Mouse (Mus musculus) erythroblast, adult 5-6 weeks (primary cell): Measurements from ENCODE around the gene Foxa3. TPM values are rescaled to one million over a fixed set of nuclear protein-coding genes. Genes with fewer than 3 reads are reported as not detected.
"Not testable (repeated sequence)": the region's sequence is repeated elsewhere in the genome, so short reads cannot be mapped to it uniquely, and the experiment has no call there.

Experiments
- ATAC-seq: replicated peaks from 2 replicates; pipeline ENCODE4 v1.8.0; 2016; ENCODE audit warnings: moderate number of reproducible peaks, mild to moderate bottlenecking, moderate TSS enrichment, inconsistent platforms; ENCODE audit not compliant: poor library complexity, low FRiP score, severe bottlenecking
- total RNA-seq, 2 experiments: library from RNA; stranded (forward) in 1 of 2; stranded (reverse) in 1 of 2; fragments of 150-400 nt in 1 of 2; fragments of 200-764, 138-1000 nt in 1 of 2; gene quantifications; 2 replicates each; pipeline versions ENCODE4 v1.2.3 to v1.2.4; 2015 to 2017; ENCODE audit warnings: low replicate concordance in 2 of 2

The Foxa3 gene
- not detected in 2 replicates for total RNA-seq (2015; ENCODE audit: low replicate concordance)
- not detected in 2 replicates for total RNA-seq (2017; ENCODE audit: low replicate concordance)

GRCm38 (mm10) chr7:19023357-19023814 lies at the start of gene Foxa3:
Foxa3 (minus strand) TSS chr7:19023538.
- ATAC-seq = peak; percentile 32; the same call in 1 of the 2 replicates

GRCm38 (mm10) chr7:19071024-19071423 lies 47.7 kb upstream of the Foxa3 start:
- ATAC-seq = not testable (repeated sequence)

- peak; percentile 57 for ATAC-seq
Measured at GRCm38 (mm10) chr7:19069500-19069899, 46.2 kb upstream of the Foxa3 start.

GRCm38 (mm10) chr7:19068707-19069106 lies 45.4 kb upstream of the Foxa3 start:
- peak; percentile 44; the same call in 1 of the 2 replicates for ATAC-seq

- ATAC-seq = no peak
Measured at GRCm38 (mm10) chr7:19067935-19068334, 44.6 kb upstream of the Foxa3 start.

GRCm38 (mm10) chr7:19067063-19067462 lies 43.7 kb upstream of the Foxa3 start:
- ATAC-seq = no peak

GRCm38 (mm10) chr7:19065896-19066295 lies 42.6 kb upstream of the Foxa3 start:
- no peak for ATAC-seq

- no peak for ATAC-seq
Measured at GRCm38 (mm10) chr7:19057405-19057804, 34.1 kb upstream of the Foxa3 start.

- no peak for ATAC-seq
Measured at GRCm38 (mm10) chr7:19055108-19055507, 31.8 kb upstream of the Foxa3 start.

GRCm38 (mm10) chr7:19054777-19055076 lies 31.4 kb upstream of the Foxa3 start:
- ATAC-seq = no peak

GRCm38 (mm10) chr7:19054047-19054776 lies 30.9 kb upstream of the Foxa3 start, which contains the start of gene Rsph6a:
Rsph6a (plus strand) TSS chr7:19054690.
- ATAC-seq = no peak

GRCm38 (mm10) chr7:19053136-19053532 lies 29.8 kb upstream of the Foxa3 start:
- ATAC-seq = no peak

- ATAC-seq = no peak
Measured at GRCm38 (mm10) chr7:19052345-19053135, 29.2 kb upstream of the Foxa3 start.

GRCm38 (mm10) chr7:19051161-19051560 lies 27.8 kb upstream of the Foxa3 start:
- ATAC-seq = no peak

- no peak for ATAC-seq
Measured at GRCm38 (mm10) chr7:19050172-19050571, 26.8 kb upstream of the Foxa3 start.

- no peak for ATAC-seq
Measured at GRCm38 (mm10) chr7:19049252-19049651, 25.9 kb upstream of the Foxa3 start.

- no peak for ATAC-seq
Measured at GRCm38 (mm10) chr7:19048006-19048527, 24.7 kb upstream of the Foxa3 start.

GRCm38 (mm10) chr7:19046286-19047069 lies 23.1 kb upstream of the Foxa3 start:
- no peak for ATAC-seq

GRCm38 (mm10) chr7:19044616-19045015 lies 21.3 kb upstream of the Foxa3 start:
- no peak for ATAC-seq

- ATAC-seq = no peak
Measured at GRCm38 (mm10) chr7:19031641-19032040, 8.3 kb upstream of the Foxa3 start.
